Mouse (Mus musculus) heart, embryonic 15.5 days (tissue): ENCODE results near the gene Brs3. TPM values are rescaled to one million over a fixed set of nuclear protein-coding genes. Genes with fewer than 3 reads are reported as not detected.
A peak's percentile ranks its signal among the peaks of the same experiment; 100 is the strongest.

Experiments
- ATAC-seq: fragments of 200-750 bp; cut with Nextera tagmentation; replicated peaks from 2 replicates; pipeline ENCODE4 v1.8.0; 2017; ENCODE audit warnings: low read depth, moderate TSS enrichment; ENCODE audit not compliant: insufficient number of reproducible peaks, insufficient read depth, low FRiP score
- H3K27ac ChIP-seq: fragments of 300-500 bp; sonication (generic); 2 replicates; pipeline ENCODE4 v1.5.1; 2015; ENCODE audit warnings: mild to moderate bottlenecking, inconsistent platforms
- H3K27me3 ChIP-seq: fragments of 300-500 bp; sonication (generic); 2 replicates; pipeline ENCODE4 v1.6.1; 2015; ENCODE audit warnings: inconsistent platforms
- H3K36me3 ChIP-seq: fragments of 300-500 bp; sonication (generic); 2 replicates; pipeline ENCODE4 v1.6.1; 2015; ENCODE audit warnings: mild to moderate bottlenecking, inconsistent platforms
- H3K4me1 ChIP-seq: fragments of 300-500 bp; sonication (generic); replicated peaks from 2 replicates; pipeline ENCODE4 v1.6.1; 2015; ENCODE audit warnings: inconsistent platforms
- H3K4me2 ChIP-seq: fragments of 300-500 bp; sonication (generic); 2 replicates; pipeline ENCODE4 v1.6.1; 2015; ENCODE audit warnings: inconsistent platforms, mild to moderate bottlenecking, moderate library complexity
- H3K4me3 ChIP-seq: fragments of 300-500 bp; sonication (generic); 2 replicates; pipeline ENCODE4 v1.5.1; 2015; ENCODE audit warnings: mild to moderate bottlenecking, inconsistent platforms
- H3K9ac ChIP-seq: fragments of 300-500 bp; sonication (generic); 2 replicates; pipeline ENCODE4 v1.6.1; 2015; ENCODE audit warnings: mild to moderate bottlenecking, inconsistent platforms
- H3K9me3 ChIP-seq: fragments of 300-500 bp; sonication (generic); replicated peaks from 2 replicates; pipeline ENCODE4 v1.6.1; 2016; ENCODE audit warnings: inconsistent platforms
- WGBS: fragments of 180-500 bp; shearing (Covaris S2); methylation state at CpG from one replicate; pipeline ENCODE4 v1.1.7; 2015; ENCODE audit warnings: mixed read lengths; 5-methylcytosine and 5-hydroxymethylcytosine counted together
- polyA plus RNA-seq: library from polyadenylated mRNA; unstranded; fragments of >200 nt; fragmentation: Nextera tagmentation; extraction: Ambion mirVana; gene quantifications from 2 replicates; pipeline ENCODE4 v1.2.1, GENCODE M21; 2015

Gene Brs3
- polyA plus RNA-seq = not detected in 2 replicates

DNA sequence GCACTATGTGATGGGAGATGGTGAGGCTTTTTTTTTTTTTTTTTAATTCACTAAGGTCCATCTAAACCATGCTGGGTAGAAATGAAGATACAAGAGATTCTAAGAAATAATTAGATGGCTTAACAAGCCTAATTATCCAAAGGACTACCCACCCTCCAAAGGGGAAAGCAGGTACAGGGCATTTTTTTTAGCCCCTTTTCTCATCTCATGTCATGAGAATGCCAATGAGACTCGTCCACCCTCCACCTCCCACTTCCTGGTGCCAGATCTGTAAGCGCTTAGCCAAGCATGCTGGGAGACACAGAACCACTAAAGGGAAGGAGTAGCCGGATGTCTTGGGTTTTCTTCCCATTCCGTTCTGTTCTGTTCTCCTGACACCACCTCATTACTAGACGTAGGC is at the start of gene Brs3:
Gene Brs3 (plus strand): TSS at position 301 of the 400 bp plus-strand sequence.
- ATAC-seq = no peak
- H3K27ac ChIP-seq = no peak within 1 kb of the TSS
- no peak within 1 kb of the TSS for H3K4me2 ChIP-seq
- no peaks in the 10 kb centered on the region for H3K9me3 ChIP-seq
- no peaks in the 10 kb centered on the region for H3K4me1 ChIP-seq
- no peaks in the 10 kb centered on the region for H3K27me3 ChIP-seq
- 75% methylated on average over 5 of the region's 5 CpGs for WGBS
- no peaks in the 10 kb centered on the region for H3K36me3 ChIP-seq
- no peak within 1 kb of the TSS for H3K4me3 ChIP-seq
- H3K9ac ChIP-seq = no peak within 1 kb of the TSS

DNA sequence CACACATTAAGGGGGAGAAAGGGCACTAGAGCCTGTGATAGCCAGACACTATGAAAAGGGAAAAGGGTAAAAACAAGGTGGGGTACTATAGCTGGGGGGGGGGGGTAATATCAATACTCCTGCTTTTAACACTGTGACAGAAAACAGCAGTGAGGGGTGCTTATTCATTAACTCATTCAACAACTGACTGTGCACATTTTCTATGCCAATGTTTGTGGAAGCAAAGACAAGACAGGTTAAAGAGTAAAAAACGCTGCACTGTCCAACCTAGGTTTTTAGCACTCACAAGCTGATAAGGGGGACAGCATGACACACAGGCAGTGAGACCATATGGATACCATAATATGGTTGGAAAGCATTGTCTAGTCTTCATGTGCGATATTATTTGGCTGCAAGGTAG is 30.0 kb upstream of the Brs3 start:
- Histone ChIP-seq H3K4me2 (no peak overlapping the region), H3K9me3 (no peaks in the 10 kb centered on the region), H3K27ac (no peak overlapping the region), H3K9ac (no peak overlapping the region), H3K27me3 (no peaks in the 10 kb centered on the region), H3K4me3 (no peak overlapping the region), H3K36me3 (no peaks in the 10 kb centered on the region), H3K4me1 (no peaks in the 10 kb centered on the region)
- ATAC-seq = no peak
- WGBS = 65% methylated on average over 2 of the region's 2 CpGs

DNA sequence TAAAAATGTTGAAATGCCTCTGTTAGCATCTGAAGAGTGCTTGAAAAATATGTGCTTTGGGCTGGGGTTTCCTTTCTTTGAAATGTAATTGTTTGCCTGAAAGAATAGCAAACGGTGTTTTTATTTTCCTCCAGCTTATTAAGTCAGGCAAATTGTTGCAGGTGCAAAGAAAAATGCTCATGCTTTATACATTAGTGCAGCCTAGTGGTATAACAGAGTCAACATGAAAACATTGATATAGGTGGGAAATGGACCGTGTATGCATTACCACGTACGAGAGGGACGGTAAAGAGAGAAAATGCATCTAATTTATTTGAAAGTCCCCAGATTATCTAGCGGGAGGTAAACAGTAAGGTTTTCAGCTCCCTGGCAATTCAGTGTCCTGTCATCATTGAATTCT is 995 bp downstream of the Brs3 start:
- Histone ChIP-seq H3K9me3 (no peaks in the 10 kb centered on the region), H3K27me3 (no peaks in the 10 kb centered on the region), H3K9ac (no peak overlapping the region), H3K27ac (no peak overlapping the region), H3K36me3 (no peaks in the 10 kb centered on the region), H3K4me1 (no peaks in the 10 kb centered on the region), H3K4me2 (no peak overlapping the region), H3K4me3 (no peak overlapping the region)
- WGBS = 70% methylated on average over 6 of the region's 6 CpGs
- no peak for ATAC-seq

- peak overlapping the region; percentile 98 for H3K27ac ChIP-seq
- no peaks in the 10 kb centered on the region for H3K9me3 ChIP-seq
- peak; percentile 17 for ATAC-seq
- WGBS = 14% methylated on average over 4 of the region's 4 CpGs
- peak overlapping the region; percentile 59 for H3K4me2 ChIP-seq
- H3K9ac ChIP-seq = peak overlapping the region; percentile 73; the same call in 1 of the 2 replicates
- no peaks in the 10 kb centered on the region for H3K27me3 ChIP-seq
- H3K36me3 ChIP-seq = peaks cover 9% of the 10 kb centered on the region; the same call in 1 of the 2 replicates
- H3K4me1 ChIP-seq = no peaks in the 10 kb centered on the region
- H3K4me3 ChIP-seq = peak overlapping the region; percentile 72
Measured at GRCm38 (mm10) chrX:57052848-57053173, 9.9 kb downstream of the Brs3 start.

DNA sequence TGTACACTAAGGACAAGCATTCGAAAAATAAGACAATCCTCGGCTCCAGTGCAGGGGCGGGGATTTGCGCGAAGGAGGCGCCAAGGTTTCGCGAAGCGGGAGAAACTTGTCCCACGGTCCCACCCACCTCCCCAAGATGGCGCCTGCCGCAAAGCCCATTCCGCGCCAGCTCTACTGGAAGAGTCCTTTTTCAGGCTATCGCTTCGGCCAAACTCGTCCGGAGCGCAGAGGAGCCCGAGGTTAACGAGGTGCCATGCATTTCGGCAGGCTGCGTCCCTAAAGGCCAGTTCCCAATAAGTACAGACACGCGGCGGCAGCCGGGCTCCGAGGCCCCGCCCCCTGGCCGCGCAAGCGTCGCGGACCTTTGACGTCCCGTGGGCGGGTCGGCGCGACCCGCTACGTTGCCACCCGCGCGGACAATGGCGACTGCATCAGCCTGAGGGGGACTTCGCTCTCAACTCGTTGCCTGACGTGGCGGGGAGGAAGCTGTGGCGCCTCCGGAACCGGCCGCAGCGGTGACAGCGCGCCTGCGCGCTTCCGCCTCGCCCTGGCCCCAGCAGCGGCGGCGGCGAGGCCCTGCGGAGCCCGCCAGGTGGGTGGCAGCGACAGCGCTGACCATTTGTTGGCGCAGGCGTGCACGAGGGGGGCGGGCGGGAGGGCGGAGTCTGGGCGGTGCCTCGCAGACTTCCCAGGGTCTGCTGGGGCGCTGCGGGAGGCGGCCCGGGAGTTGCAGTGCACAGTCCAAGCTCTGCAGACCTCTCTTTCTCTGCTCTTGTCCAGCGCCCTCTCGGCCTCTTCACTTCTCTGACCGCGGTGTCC is 10.5 kb downstream of the Brs3 start, which contains the start of gene Htatsf1:
Gene Htatsf1 (plus strand): TSS at position 410 of the 819 bp plus-strand sequence.
- peak within 1 kb of the TSS; percentile 66 for H3K4me2 ChIP-seq
- H3K9ac ChIP-seq = peak within 1 kb of the TSS; percentile 73
- peak within 1 kb of the TSS; percentile 72 for H3K4me3 ChIP-seq
- no peaks in the 10 kb centered on the region for H3K27me3 ChIP-seq
- peak; percentile 95 for ATAC-seq
- H3K36me3 ChIP-seq = peaks cover 14% of the 10 kb centered on the region; the same call in 1 of the 2 replicates
- no peaks in the 10 kb centered on the region for H3K9me3 ChIP-seq
- H3K27ac ChIP-seq = peak within 1 kb of the TSS; percentile 98
- no peaks in the 10 kb centered on the region for H3K4me1 ChIP-seq
- 15% methylated on average over 80 of the region's 85 CpGs for WGBS

- Histone ChIP-seq H3K27me3 (no peaks in the 10 kb centered on the region), H3K4me2 (peak overlapping the region; percentile 66), H3K9me3 (no peaks in the 10 kb centered on the region), H3K9ac (peak overlapping the region; percentile 73), H3K4me1 (no peaks in the 10 kb centered on the region), H3K4me3 (peak overlapping the region; percentile 72), H3K36me3 (peaks cover 14% of the 10 kb centered on the region; the same call in 1 of the 2 replicates), H3K27ac (peak overlapping the region; percentile 98; the same call in 1 of the 2 replicates)
- WGBS = 18% methylated on average over 11 of the region's 11 CpGs
- ATAC-seq = no peak
Measured at GRCm38 (mm10) chrX:57053993-57054385, 11.1 kb downstream of the Brs3 start.

DNA sequence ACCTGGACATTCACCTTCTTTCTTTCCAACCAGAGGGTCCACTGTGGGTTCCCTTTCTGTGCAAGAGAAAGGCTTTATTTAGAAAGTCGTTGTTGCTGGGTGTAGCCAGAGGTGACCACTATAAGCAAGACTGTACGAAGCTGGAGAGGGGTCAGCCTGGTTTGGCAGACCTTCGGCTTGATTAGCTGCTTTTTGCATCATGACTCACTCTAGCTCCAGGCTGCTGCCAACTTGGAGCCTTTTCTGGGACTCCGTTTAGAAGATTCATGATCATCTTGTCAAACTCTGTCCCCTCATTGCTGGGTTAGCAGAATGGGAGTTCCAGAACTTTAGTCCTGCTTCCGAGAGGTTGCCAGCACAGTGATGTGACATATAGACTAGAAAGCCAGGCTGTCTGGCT is 38.6 kb downstream of the Brs3 start:
- no peaks in the 10 kb centered on the region for H3K4me1 ChIP-seq
- no peaks in the 10 kb centered on the region for H3K27me3 ChIP-seq
- H3K36me3 ChIP-seq = no peaks in the 10 kb centered on the region
- WGBS = 45% methylated on average over 5 of the region's 5 CpGs
- no peak overlapping the region for H3K9ac ChIP-seq
- ATAC-seq = no peak
- H3K4me3 ChIP-seq = no peak overlapping the region
- H3K9me3 ChIP-seq = no peaks in the 10 kb centered on the region
- H3K27ac ChIP-seq = no peak overlapping the region
- H3K4me2 ChIP-seq = no peak overlapping the region

- 68% methylated on average over 4 of the region's 4 CpGs for WGBS
- no peak within 1 kb of the TSS for H3K4me3 ChIP-seq
- H3K4me1 ChIP-seq = no peaks in the 10 kb centered on the region
- no peaks in the 10 kb centered on the region for H3K27me3 ChIP-seq
- no peak for ATAC-seq
- H3K36me3 ChIP-seq = no peaks in the 10 kb centered on the region
- no peak within 1 kb of the TSS for H3K9ac ChIP-seq
- no peak within 1 kb of the TSS for H3K27ac ChIP-seq
- no peaks in the 10 kb centered on the region for H3K9me3 ChIP-seq
- no peak within 1 kb of the TSS for H3K4me2 ChIP-seq
Measured at GRCm38 (mm10) chrX:57087806-57088205, 44.9 kb downstream of the Brs3 start, which contains the start of gene Vgll1. TSS of gene Vgll1 (plus strand) at chrX:57088106.

Other genes starting within 250 kb of the Brs3 start
- 2.1 and 2.2 TPM in 2 replicates for gene Map7d3, start 220.7 kb upstream of the Brs3 start, polyA plus RNA-seq
- not detected in 2 replicates for gene Adgrg4, start 172.9 kb upstream of the Brs3 start, polyA plus RNA-seq
- 62.4 and 64.6 TPM in 2 replicates for gene Htatsf1, start 10.5 kb downstream of the Brs3 start, polyA plus RNA-seq
- gene Vgll1, start 45.0 kb downstream of the Brs3 start, polyA plus RNA-seq = not detected in 2 replicates
- not detected in 2 replicates for gene Cd40lg, start 169.1 kb downstream of the Brs3 start, polyA plus RNA-seq